Mouse (Mus musculus) ovary, postnatal 10 days (tissue): ENCODE results near the gene Gm21721.
"Not testable (repeated sequence)": the region's sequence is repeated elsewhere in the genome, so short reads cannot be mapped to it uniquely, and the experiment has no call there.

Experiments used
- DNase-seq: peaks from one replicate; pipeline ENCODE4 v3.0.0; 2022; ENCODE audit warnings: low spot score

Gene Gm21721

DNA sequence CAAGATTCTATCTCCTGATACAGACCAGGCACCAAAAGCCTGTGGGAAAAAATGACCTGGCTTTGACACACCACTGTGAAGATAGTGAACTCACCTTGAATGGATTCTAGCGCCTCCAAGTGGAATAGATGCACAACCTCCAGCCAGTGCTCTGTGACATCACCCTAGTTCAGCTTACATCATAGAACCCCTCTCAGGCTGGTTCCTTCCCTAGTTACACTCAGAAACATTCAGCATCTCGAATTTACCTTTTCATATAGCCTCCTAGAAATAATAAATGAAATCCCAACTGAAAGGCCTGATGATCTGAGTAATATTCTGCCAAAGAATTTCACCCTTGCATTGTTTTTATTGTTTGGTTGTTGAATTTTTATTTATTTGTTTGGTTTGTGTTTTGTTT is at the start of gene Gm21721:
TSS of gene Gm21721 (minus strand) at position 101 of the 400 bp plus-strand sequence.
- not testable (repeated sequence) for DNase-seq
